Mouse (Mus musculus) olfactory bulb, adult 2 months (tissue): ENCODE results near the gene Atp12a. TPM values are rescaled to one million over a fixed set of nuclear protein-coding genes. Genes with fewer than 3 reads are reported as not detected.
A peak's percentile ranks its signal among the peaks of the same experiment; 100 is the strongest.

ENCODE experiments used
- H3K27ac ChIP-seq: fragments of 200-500 bp; 2 replicates; pipeline ENCODE4 v1.5.1; 2012; ENCODE audit warnings: low read depth, low read length; ENCODE audit not compliant: insufficient read depth
- H3K4me1 ChIP-seq: fragments of 200-500 bp; 2 replicates; pipeline ENCODE4 v1.6.1; 2012; ENCODE audit warnings: low read length; ENCODE audit not compliant: control insufficient read depth, insufficient read depth
- H3K4me3 ChIP-seq: fragments of 200-500 bp; 2 replicates; pipeline ENCODE4 v1.5.1; 2012; ENCODE audit warnings: mild to moderate bottlenecking, low read depth, low read length, moderate library complexity; ENCODE audit not compliant: insufficient read depth
- CTCF ChIP-seq: fragments of 200-500 bp; IDR thresholded peaks from 2 replicates; pipeline ENCODE4 v1.5.1; 2012; ENCODE audit warnings: low read depth, mild to moderate bottlenecking, low read length, moderate library complexity; ENCODE audit not compliant: insufficient read depth
- POLR2A ChIP-seq: fragments of 200-500 bp; IDR thresholded peaks from 2 replicates; pipeline ENCODE4 v1.6.1; 2012; ENCODE audit warnings: mild to moderate bottlenecking, low read depth, low read length, moderate library complexity; ENCODE audit not compliant: insufficient read depth
- WGBS: fragments of 180-500 bp; shearing (Covaris S2); methylation state at CpG from one replicate; pipeline ENCODE4 v1.1.7; 2018; 5-methylcytosine and 5-hydroxymethylcytosine counted together
- polyA plus RNA-seq: library from polyadenylated mRNA; stranded (reverse); fragments of >200 nt; gene quantifications from 2 replicates; pipeline ENCODE4 v1.2.4, GENCODE M21; 2012; ENCODE audit warnings: low replicate concordance; ENCODE audit not compliant: missing spikeins, insufficient read depth, insufficient read length

Atp12a gene
- polyA plus RNA-seq = not detected in 2 replicates

DNA sequence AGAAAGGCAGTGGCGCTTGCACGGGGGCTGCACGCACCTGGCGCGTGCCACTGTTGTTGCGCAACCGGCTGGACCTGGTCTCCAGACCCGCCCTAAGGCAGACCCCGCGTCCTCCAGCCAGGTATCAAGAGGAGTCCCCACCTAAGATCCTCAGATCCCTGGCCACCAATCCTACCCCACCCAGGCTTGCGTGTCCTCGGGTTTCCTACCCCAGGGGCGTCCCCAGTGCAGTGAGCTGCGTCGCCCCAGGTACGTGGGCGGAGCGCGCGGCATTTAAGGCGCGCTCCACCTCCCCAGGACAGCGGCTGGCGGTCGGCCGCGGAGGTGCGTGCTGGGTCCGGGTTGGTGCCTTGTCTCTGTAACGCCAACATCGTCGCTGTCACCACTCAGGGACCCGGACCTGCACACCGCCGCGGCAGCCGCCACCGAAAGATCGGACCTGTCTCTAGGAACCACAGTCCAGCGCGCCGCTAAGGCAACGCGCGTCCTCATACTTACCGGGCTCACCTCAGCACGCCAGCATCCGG is at the start of gene Atp12a:
Atp12a (plus strand) TSS at position 358 of the 527 bp plus-strand sequence.
- Histone ChIP-seq H3K4me3 (peak within 1 kb of the TSS; percentile 40), H3K4me1 (peaks cover 7% of the 10 kb centered on the region), H3K27ac (no peak within 1 kb of the TSS)
- under 1% methylated on average over 48 of the region's 48 CpGs for WGBS
- TF ChIP-seq POLR2A (no peak), CTCF (no peak)

DNA sequence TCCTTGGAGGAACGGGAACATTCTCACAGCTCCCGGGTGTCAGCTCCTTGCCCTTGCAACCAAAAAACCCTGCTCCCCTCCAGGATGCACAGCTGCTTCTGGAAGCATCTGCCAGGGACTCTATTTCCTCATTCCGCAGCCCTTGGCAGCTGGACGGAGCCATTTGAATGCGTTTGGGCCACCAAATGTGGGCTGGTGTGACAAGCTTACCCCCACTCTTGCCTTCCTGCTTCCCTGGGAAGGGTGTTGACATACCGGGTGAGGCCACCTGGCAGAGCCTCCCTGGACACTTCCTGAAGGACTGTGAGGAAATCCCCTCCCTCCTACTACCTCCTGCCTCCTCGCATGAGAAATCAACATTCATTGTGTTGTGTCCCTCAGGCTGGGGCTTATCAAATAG is 49.3 kb upstream of the Atp12a start:
- WGBS = 71% methylated on average over 7 of the region's 7 CpGs
- no peaks in the 10 kb centered on the region for H3K4me1 ChIP-seq
- no peak overlapping the region for H3K27ac ChIP-seq
- TF ChIP-seq POLR2A (no peak), CTCF (no peak)
- no peak overlapping the region for H3K4me3 ChIP-seq

DNA sequence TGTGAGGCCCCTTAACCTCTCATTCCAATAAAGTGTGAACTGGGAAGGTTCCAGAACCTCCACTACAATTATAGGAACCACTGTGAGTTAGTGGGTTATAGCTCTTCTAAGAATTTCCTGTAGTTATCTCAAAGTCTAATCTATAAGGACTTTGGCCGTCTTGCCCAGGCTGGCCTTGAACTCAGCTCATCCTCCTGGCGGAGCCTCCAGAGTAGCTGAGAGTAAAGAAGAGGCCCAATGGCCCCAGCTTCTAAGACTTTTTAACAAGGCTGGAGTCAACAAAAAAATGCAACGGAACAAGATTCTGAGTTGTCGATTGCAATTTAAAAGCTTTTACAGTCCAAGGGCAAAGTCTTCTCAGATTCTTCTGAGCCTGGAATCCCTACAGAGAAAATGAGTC is 48.5 kb upstream of the Atp12a start:
- H3K4me3 ChIP-seq = no peak overlapping the region
- no peak overlapping the region for H3K27ac ChIP-seq
- TF ChIP-seq POLR2A = no peak
- TF ChIP-seq CTCF = no peak
- H3K4me1 ChIP-seq = no peaks in the 10 kb centered on the region
- WGBS = 98% methylated on average over 4 of the region's 4 CpGs

DNA sequence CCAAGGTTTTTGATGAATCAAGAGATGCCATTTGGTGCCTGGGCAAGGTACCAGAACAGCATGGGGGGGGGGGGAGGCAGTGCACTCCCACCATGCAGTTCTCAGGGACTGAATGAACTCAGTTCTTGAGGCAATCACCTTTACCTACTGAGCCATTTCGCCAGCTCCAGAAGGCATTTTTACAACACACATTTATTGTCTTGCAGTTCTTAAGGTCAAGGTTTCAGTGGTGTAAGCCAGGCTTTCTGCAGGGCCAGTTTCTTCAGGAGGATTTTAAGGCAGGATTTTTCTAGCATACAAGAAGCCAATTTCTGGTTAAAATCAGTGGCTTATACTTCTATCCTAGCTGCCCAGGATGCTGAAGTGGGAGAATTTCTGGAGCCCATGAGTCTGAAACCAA is 41.9 kb upstream of the Atp12a start:
- no peak for TF ChIP-seq CTCF
- TF ChIP-seq POLR2A = no peak
- Histone ChIP-seq H3K4me1 (no peaks in the 10 kb centered on the region), H3K4me3 (no peak overlapping the region), H3K27ac (no peak overlapping the region)
- 85% methylated on average over 1 of the region's 1 CpGs for WGBS

DNA sequence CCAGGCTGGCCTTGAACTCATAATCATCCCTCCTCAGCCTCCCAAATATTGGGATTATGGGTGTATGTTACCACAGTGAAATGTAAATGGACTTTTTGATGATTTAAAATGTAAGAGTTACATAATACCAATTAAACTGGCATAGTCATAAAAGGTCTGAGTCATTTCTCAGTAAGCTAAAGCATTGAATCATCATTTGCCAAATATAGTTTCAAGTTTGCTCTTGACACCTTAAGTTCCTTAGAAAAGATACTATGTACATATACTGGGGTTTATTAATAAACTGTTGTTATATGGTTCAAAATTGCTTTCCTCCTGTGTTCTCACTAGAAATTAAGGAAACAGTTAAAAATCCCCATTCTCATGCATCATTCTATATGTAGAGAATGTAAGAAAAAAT is 39.8 kb upstream of the Atp12a start:
- Histone ChIP-seq H3K4me3 (no peak overlapping the region), H3K4me1 (no peaks in the 10 kb centered on the region), H3K27ac (no peak overlapping the region)
- TF ChIP-seq CTCF (no peak), POLR2A (no peak)

DNA sequence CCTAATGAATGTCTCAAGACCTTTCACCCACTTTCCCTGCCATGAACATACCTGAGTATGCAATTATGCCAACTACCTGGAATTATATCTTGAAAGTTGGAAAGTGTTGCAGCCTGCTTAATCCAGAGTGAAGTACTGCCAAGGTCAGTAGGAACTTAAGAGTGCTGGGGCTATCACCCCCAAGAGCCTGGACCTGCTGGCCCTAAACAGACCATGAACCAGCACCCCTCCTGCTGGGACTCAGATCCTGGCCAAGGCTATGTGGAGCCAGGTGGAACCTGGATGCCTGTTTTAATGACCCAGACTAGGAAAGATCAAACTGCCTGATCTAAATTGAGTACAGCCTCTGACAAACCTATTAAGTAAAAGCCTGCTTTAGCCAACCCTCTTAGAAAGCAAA is 31.2 kb upstream of the Atp12a start:
- H3K4me1 ChIP-seq = no peaks in the 10 kb centered on the region
- H3K27ac ChIP-seq = no peak overlapping the region
- TF ChIP-seq POLR2A = no peak
- H3K4me3 ChIP-seq = no peak overlapping the region

DNA sequence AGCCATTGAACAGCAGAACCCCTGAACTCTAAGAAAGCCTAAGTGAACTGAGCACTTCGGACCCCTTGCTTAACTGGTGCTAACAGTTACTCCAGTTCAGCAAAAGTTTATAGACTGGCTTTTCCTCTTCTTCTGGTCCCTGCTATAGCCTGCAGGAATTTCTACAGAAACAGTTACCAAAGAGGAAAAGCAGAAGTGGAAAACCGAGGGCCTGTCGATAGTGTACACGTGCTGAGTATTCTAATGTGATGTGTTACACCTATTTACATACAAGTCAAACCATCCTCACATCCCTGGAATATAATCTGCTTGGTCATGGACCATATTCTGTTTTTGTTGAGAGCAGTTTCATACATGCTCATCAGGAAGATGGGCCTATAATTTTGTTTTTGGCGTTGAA is 30.4 kb upstream of the Atp12a start:
- Histone ChIP-seq H3K27ac (no peak overlapping the region), H3K4me1 (no peaks in the 10 kb centered on the region), H3K4me3 (no peak overlapping the region)
- 95% methylated on average over 5 of the region's 5 CpGs for WGBS
- no peak for TF ChIP-seq CTCF

DNA sequence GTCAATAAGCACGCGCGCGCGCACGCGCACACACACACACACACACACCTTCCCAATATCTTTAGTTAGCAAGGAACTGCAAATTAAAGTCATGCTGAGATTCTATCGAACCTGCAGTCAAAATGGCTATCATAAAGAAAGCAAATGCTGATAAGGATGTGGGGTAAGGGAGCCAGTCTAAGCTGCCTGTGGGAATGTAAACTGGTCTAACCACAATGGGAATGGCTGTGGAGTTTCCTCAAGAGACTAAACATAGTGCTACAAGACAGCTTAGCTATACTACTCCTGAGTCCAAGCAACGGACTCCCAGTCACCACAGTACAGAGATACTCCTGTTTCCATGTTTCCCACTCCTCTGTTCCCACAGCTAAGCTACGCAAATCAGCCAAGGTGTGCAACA is 28.8 kb upstream of the Atp12a start:
- Histone ChIP-seq H3K4me3 (no peak overlapping the region), H3K4me1 (no peaks in the 10 kb centered on the region), H3K27ac (no peak overlapping the region)
- TF ChIP-seq CTCF (no peak), POLR2A (no peak)
- 92% methylated on average over 10 of the region's 10 CpGs for WGBS

DNA sequence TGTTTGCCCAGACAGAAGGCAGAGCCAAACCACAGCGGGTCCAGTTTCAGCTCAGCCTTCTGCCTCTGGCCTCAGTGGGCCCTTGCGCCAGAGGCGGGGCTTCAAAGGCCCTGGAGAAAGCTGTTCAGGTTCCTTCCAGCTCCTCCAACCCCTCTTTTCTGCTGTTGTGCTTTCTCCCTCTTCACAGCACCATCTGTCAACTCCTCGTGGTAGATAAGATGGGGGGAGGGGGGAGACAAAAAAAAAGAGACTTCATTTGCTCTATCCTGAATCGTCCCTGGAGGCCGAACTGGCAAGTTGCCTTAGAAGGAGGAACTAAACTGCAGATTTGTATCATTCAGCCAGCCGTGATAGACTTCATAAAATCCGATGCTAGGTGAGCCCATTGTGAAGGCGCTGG is 27.8 kb upstream of the Atp12a start:
- H3K27ac ChIP-seq = no peak overlapping the region
- TF ChIP-seq POLR2A (no peak), CTCF (no peak)
- WGBS = 63% methylated on average over 9 of the region's 9 CpGs
- no peaks in the 10 kb centered on the region for H3K4me1 ChIP-seq
- no peak overlapping the region for H3K4me3 ChIP-seq

DNA sequence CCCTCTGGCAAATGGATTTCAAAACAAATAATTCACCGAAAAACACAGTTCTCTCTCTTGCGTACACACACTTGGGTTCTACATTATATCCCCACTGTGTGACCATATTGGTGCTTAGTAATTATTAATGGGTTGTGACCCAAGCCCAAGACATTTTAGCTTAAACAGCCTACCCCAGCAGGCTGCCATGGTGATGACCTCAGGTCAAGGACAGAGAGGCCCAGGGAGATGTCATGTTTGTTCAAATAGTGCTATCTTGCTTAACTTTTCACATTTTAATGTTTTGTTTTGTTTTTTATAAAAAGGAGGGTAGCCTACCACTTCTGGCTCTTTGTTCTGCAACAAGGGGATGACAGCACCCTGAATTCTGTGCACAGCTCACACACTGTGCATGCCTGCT is 27.2 kb upstream of the Atp12a start:
- Histone ChIP-seq H3K4me3 (no peak overlapping the region), H3K4me1 (no peaks in the 10 kb centered on the region), H3K27ac (no peak overlapping the region)
- 97% methylated on average over 2 of the region's 2 CpGs for WGBS
- TF ChIP-seq CTCF (no peak), POLR2A (no peak)
